Mouse (Mus musculus): Measurements from ENCODE around the gene Lonrf2. TPM values are rescaled to one million over a fixed set of nuclear protein-coding genes. Genes with fewer than 3 reads are reported as not detected.
A peak's percentile ranks its signal among the peaks of the same experiment; 100 is the strongest.

Lonrf2 gene
- polyA plus RNA-seq, 1 experiment from 2014 or later = 2.2 TPM

- Histone ChIP-seq H3K4me3 (no peak overlapping the region), H3K36me3 (peaks cover 9% of the 10 kb centered on the region), H3K4me2 (no peak overlapping the region), H3K27me3 (no peaks in the 10 kb centered on the region), H3K9ac (no peak overlapping the region), H3K27ac (no peak overlapping the region), H3K9me3 (no peaks in the 10 kb centered on the region), H3K4me1 (0 out of 2 replicates have a peak, but pooled peaks cover 3% of the 10 kb centered on the region)
- WGBS = 60% methylated on average over 5 of the region's 5 CpGs
- no peak for ATAC-seq (ENCODE audit: insufficient number of reproducible peaks, insufficient read depth, low FRiP score, low TSS enrichment, low read depth)
Measured at GRCm38 (mm10) chr1:38795496-38795895, 41.0 kb downstream of the Lonrf2 start.

GRCm38 (mm10) chr1:38791016-38791810 is 45.3 kb downstream of the Lonrf2 start:
- Histone ChIP-seq H3K27me3 (no peaks in the 10 kb centered on the region), H3K27ac (no peak overlapping the region), H3K4me2 (no peak overlapping the region), H3K9me3 (no peaks in the 10 kb centered on the region), H3K4me3 (no peak overlapping the region), H3K9ac (no peak overlapping the region), H3K4me1 (peaks cover 12% of the 10 kb centered on the region; the same call in 1 of the 2 replicates), H3K36me3 (no peaks in the 10 kb centered on the region; the same call in 1 of the 2 replicates)
- ATAC-seq (ENCODE audit: insufficient number of reproducible peaks, insufficient read depth, low FRiP score, low TSS enrichment, low read depth) = no peak
- 82% methylated on average over 9 of the region's 9 CpGs for WGBS

DNA sequence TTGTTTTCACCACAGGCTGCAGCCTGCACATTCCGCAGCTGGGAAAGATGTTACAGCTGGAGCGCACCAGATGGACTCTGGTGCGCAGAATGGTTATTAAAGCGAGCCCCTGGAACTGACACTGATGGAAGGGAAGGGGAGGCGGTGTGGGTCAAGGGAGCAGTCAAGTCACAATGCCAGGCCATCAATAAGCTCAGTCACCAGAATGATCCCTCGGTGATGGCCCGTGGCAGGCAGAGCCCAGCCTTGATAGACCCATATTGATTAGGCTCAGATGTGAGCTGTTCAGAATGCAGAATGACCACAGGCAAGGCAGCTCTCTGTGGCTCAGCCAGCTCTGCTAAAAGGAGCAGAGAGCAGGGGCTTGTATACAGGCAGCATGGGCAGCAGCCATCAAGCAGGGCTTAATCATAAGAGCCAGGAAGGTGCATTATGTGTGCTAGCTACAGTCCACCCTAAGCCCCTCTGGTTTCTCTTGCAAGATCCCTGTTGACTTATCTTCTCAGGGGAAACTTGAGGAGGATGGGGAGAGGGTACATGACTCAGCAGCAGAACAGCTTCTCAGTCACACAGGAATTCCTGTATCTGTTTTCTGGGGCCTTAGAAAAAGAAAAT is 46.4 kb downstream of the Lonrf2 start:
- H3K9me3 ChIP-seq = no peaks in the 10 kb centered on the region
- no peaks in the 10 kb centered on the region; the same call in 1 of the 2 replicates for H3K36me3 ChIP-seq
- no peaks in the 10 kb centered on the region for H3K27me3 ChIP-seq
- H3K4me3 ChIP-seq = no peak overlapping the region
- H3K4me1 ChIP-seq = peaks cover 12% of the 10 kb centered on the region; the same call in 1 of the 2 replicates
- no peak for ATAC-seq (ENCODE audit: insufficient number of reproducible peaks, insufficient read depth, low FRiP score, low TSS enrichment, low read depth)
- no peak overlapping the region for H3K9ac ChIP-seq
- no peak overlapping the region for H3K27ac ChIP-seq
- WGBS = 44% methylated on average over 7 of the region's 7 CpGs
- H3K4me2 ChIP-seq = no peak overlapping the region

DNA sequence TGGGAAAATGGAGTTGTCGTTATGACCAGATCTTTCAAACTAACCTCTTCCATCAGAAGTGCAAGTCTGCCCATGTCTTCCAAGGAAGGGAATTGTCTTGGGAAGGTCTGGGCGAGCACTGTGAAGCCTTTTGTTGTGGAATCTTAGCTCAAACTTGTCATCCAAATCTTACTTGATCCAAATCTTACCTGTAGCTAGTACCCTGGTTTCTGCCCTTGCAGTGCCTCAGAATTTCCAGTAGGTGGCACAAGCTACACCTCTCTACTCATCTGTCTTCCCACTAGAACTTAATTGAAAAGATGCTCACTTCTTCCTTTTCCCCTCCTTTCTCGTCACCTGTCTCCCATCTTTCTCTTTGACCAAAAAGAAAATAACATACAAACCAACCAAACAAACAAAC is 47.6 kb downstream of the Lonrf2 start:
- Histone ChIP-seq H3K36me3 (no peaks in the 10 kb centered on the region), H3K4me2 (no peak overlapping the region), H3K27ac (no peak overlapping the region), H3K4me3 (no peak overlapping the region), H3K9ac (no peak overlapping the region), H3K9me3 (no peaks in the 10 kb centered on the region), H3K4me1 (peaks cover 12% of the 10 kb centered on the region; the same call in 1 of the 2 replicates), H3K27me3 (no peaks in the 10 kb centered on the region)
- ATAC-seq (ENCODE audit: insufficient number of reproducible peaks, insufficient read depth, low FRiP score, low TSS enrichment, low read depth) = no peak
- WGBS = 77% methylated on average over 3 of the region's 3 CpGs

- H3K9me3 ChIP-seq = no peaks in the 10 kb centered on the region
- no peak overlapping the region for H3K27ac ChIP-seq
- no peak for ATAC-seq (ENCODE audit: insufficient number of reproducible peaks, insufficient read depth, low FRiP score, low TSS enrichment, low read depth)
- H3K36me3 ChIP-seq = no peaks in the 10 kb centered on the region
- no peak overlapping the region for H3K9ac ChIP-seq
- no peak overlapping the region for H3K4me2 ChIP-seq
- H3K4me1 ChIP-seq = peaks cover 12% of the 10 kb centered on the region; the same call in 1 of the 2 replicates
- H3K27me3 ChIP-seq = no peaks in the 10 kb centered on the region
- H3K4me3 ChIP-seq = no peak overlapping the region
- 6% methylated on average over 5 of the region's 5 CpGs for WGBS
Measured at GRCm38 (mm10) chr1:38787443-38787842, 49.1 kb downstream of the Lonrf2 start.

- WGBS = 56% methylated on average over 7 of the region's 7 CpGs
- peaks cover 12% of the 10 kb centered on the region; the same call in 1 of the 2 replicates for H3K4me1 ChIP-seq
- no peaks in the 10 kb centered on the region for H3K36me3 ChIP-seq
- no peak overlapping the region for H3K9ac ChIP-seq
- H3K27me3 ChIP-seq = no peaks in the 10 kb centered on the region
- no peak overlapping the region for H3K4me3 ChIP-seq
- no peak overlapping the region for H3K4me2 ChIP-seq
- no peak overlapping the region for H3K27ac ChIP-seq
- H3K9me3 ChIP-seq = no peaks in the 10 kb centered on the region
- no peak for ATAC-seq (ENCODE audit: insufficient number of reproducible peaks, insufficient read depth, low FRiP score, low TSS enrichment, low read depth)
Measured at GRCm38 (mm10) chr1:38786358-38786757, 50.2 kb downstream of the Lonrf2 start.

- Histone ChIP-seq H3K9me3 (no peaks in the 10 kb centered on the region), H3K27me3 (no peaks in the 10 kb centered on the region), H3K27ac (no peak overlapping the region), H3K4me3 (no peak overlapping the region), H3K4me1 (no peaks in the 10 kb centered on the region), H3K4me2 (no peak overlapping the region), H3K9ac (no peak overlapping the region), H3K36me3 (no peaks in the 10 kb centered on the region)
- 98% methylated on average over 1 of the region's 1 CpGs for WGBS
- ATAC-seq (ENCODE audit: insufficient number of reproducible peaks, insufficient read depth, low FRiP score, low TSS enrichment, low read depth) = no peak
Measured at GRCm38 (mm10) chr1:38778271-38778670, 58.2 kb downstream of the Lonrf2 start.

DNA sequence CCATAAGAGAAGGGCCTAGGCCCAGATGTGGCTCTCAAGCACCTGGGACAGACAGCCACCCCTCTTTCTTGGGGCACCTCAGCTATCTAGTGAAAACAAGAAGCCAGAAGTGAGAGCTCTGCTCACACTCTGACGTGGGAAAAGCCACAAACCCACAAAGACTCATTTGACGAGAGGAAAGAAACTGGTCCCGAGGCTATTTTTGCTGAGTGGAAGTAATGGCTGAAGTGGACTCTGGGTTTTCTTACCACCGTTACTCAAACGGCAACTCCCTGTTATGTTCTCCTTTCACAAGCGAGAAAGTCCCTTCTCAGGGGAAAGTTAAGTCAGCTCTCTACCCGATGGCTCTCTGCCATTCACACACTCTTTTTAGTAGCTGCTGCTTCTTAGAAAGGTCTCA is 59.0 kb downstream of the Lonrf2 start:
- H3K4me1 ChIP-seq = no peaks in the 10 kb centered on the region
- H3K4me3 ChIP-seq = no peak overlapping the region
- H3K27ac ChIP-seq = no peak overlapping the region
- H3K9ac ChIP-seq = no peak overlapping the region
- H3K9me3 ChIP-seq = no peaks in the 10 kb centered on the region
- no peaks in the 10 kb centered on the region for H3K36me3 ChIP-seq
- H3K27me3 ChIP-seq = no peaks in the 10 kb centered on the region
- no peak overlapping the region for H3K4me2 ChIP-seq
- ATAC-seq (ENCODE audit: insufficient number of reproducible peaks, insufficient read depth, low FRiP score, low TSS enrichment, low read depth) = no peak
- 60% methylated on average over 7 of the region's 7 CpGs for WGBS

- H3K9ac ChIP-seq = no peak overlapping the region
- H3K27me3 ChIP-seq = no peaks in the 10 kb centered on the region
- H3K27ac ChIP-seq = no peak overlapping the region
- no peak overlapping the region for H3K4me3 ChIP-seq
- ATAC-seq (ENCODE audit: insufficient number of reproducible peaks, insufficient read depth, low FRiP score, low TSS enrichment, low read depth) = no peak
- no peaks in the 10 kb centered on the region for H3K36me3 ChIP-seq
- H3K4me2 ChIP-seq = no peak overlapping the region
- H3K9me3 ChIP-seq = no peaks in the 10 kb centered on the region
- H3K4me1 ChIP-seq = peaks cover 3% of the 10 kb centered on the region
- WGBS = 87% methylated on average over 5 of the region's 5 CpGs
Measured at GRCm38 (mm10) chr1:38775713-38776112, 60.8 kb downstream of the Lonrf2 start.

DNA sequence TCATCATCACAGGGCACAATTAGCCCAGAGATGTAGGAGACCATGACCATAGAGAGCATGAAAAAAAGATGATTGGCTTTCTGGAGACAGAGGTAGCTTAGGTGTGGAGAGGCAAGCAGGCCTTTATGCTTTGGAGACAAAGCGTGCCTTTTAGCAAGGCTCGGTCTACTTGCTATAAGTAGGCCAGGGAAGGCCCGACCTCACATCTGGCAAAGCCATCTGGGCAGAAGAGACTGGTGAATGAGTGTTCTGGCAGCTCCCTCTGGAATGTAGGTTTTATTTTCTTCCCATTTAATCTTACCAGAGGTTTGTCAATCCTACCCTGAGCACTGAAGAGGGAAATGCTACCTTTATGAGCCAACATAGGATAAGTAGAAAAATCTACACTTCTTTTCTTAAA is 65.8 kb downstream of the Lonrf2 start:
- Histone ChIP-seq H3K4me2 (no peak overlapping the region), H3K9me3 (no peaks in the 10 kb centered on the region), H3K4me3 (no peak overlapping the region), H3K4me1 (peaks cover 43% of the 10 kb centered on the region), H3K9ac (no peak overlapping the region), H3K36me3 (no peaks in the 10 kb centered on the region), H3K27ac (peak overlapping the region; percentile 39; the same call in 1 of the 2 replicates), H3K27me3 (peaks cover 3% of the 10 kb centered on the region; the same call in 1 of the 2 replicates)
- WGBS = 64% methylated on average over 3 of the region's 3 CpGs
- no peak for ATAC-seq (ENCODE audit: insufficient number of reproducible peaks, insufficient read depth, low FRiP score, low TSS enrichment, low read depth)

GRCm38 (mm10) chr1:38769920-38770319 is 66.6 kb downstream of the Lonrf2 start:
- H3K4me3 ChIP-seq = no peak overlapping the region
- no peak overlapping the region for H3K4me2 ChIP-seq
- H3K27me3 ChIP-seq = peaks cover 3% of the 10 kb centered on the region; the same call in 1 of the 2 replicates
- H3K4me1 ChIP-seq = peaks cover 50% of the 10 kb centered on the region
- ATAC-seq (ENCODE audit: insufficient number of reproducible peaks, insufficient read depth, low FRiP score, low TSS enrichment, low read depth) = no peak
- H3K9ac ChIP-seq = no peak overlapping the region
- no peaks in the 10 kb centered on the region for H3K9me3 ChIP-seq
- 12% methylated on average over 6 of the region's 6 CpGs for WGBS
- H3K27ac ChIP-seq = peak overlapping the region; percentile 39; the same call in 1 of the 2 replicates
- H3K36me3 ChIP-seq = no peaks in the 10 kb centered on the region

DNA sequence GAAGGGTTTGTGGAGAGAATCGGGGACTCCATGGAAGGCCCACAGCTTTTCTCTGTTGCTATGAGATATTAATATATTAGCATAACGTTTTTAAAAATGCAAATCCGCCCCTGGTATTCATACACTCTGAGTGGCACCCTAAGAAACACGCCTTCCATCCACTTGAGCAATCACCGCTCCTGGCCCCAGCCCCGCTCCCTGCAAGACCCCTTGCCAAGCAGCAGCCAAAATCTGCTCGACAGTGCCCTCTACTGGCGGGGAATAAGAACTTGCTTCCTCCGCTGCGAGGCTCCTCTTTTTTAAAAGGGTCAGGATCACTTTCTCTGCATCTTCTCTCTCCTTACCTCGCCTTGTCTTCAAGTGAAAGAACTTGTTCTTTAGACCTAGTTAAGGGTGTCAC is 68.7 kb downstream of the Lonrf2 start:
- H3K27ac ChIP-seq = peak overlapping the region; percentile 87
- H3K9me3 ChIP-seq = no peaks in the 10 kb centered on the region
- no peaks in the 10 kb centered on the region for H3K36me3 ChIP-seq
- H3K4me3 ChIP-seq = no peak overlapping the region; the same call in 1 of the 2 replicates
- H3K9ac ChIP-seq = no peak overlapping the region
- no peak for ATAC-seq (ENCODE audit: insufficient number of reproducible peaks, insufficient read depth, low FRiP score, low TSS enrichment, low read depth)
- H3K4me2 ChIP-seq = peak overlapping the region; percentile 52
- 8% methylated on average over 11 of the region's 11 CpGs for WGBS
- H3K4me1 ChIP-seq = peaks cover 70% of the 10 kb centered on the region
- peaks cover 3% of the 10 kb centered on the region; the same call in 1 of the 2 replicates for H3K27me3 ChIP-seq
